In the genomic region with DNA sequence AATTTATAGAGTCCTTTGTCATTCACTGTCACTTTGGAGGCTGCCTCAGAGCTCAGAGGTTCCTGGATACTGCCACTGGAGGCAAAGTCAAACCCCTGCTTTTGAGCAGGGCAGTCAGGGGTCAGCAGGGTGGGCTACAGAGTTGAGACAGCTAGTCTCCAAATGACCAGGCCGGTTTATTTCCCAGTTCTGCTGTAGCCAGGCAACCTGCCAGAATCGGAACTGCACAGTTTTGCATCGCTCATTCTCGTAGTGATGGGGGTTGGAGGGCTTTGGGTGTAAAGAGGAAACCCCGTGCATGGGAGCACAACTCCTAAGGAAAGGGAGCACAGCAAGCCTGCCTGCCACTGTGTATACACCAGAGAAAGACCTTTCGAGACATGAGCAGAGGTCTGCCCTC, we compare ENCODE assay signal across 19 mouse cellular contexts.
A peak's percentile ranks its signal among the peaks of the same experiment; 100 is the strongest.
DNase-seq lines count a peak whose midpoint lies in the region; ATAC-seq and TF ChIP-seq lines count a peak whose summit lies in the region.
"Had no signal": no experiment of that assay in that cellular context is flagged by ENCODE, and none has a peak within 500 bp of the region (broad histone marks: within the 10 kb centered on the region; RNA-seq: fewer than 3 reads in every experiment).

No protein-coding gene starts in this region.

- no peak overlapping the region for H3K9ac ChIP-seq in hindbrain, embryonic 14.5 days
- H3K9ac ChIP-seq in lung, embryonic 14.5 days = no peak overlapping the region
- H3K9ac ChIP-seq: embryonic facial prominence, embryonic 13.5 days; forebrain, embryonic 12.5 days; heart, embryonic 12.5 days had no signal

- peak; percentile 4 for DNase-seq in hindbrain, embryonic 10.5 days (ENCODE audit: low spot score)
- no peak for DNase-seq in hindbrain, embryonic 14.5 days (ENCODE audit: low spot score)
- peak; percentile 5 for DNase-seq in lung, embryonic 14.5 days
- no peak for DNase-seq in lung, adult 2 months
- DNase-seq in embryo, embryonic 9.5 days (ENCODE audit: extremely low spot score) = peak; percentile 9
- no peak for DNase-seq in ovary, postnatal 36 days (ENCODE audit: low spot score)
- DNase-seq: adrenal gland, adult 2 months; adrenal gland, postnatal 36 days; cerebellum, adult 11 months; cerebellum, adult 8-10 months; cerebellum, postnatal 36 days; gastrocnemius, postnatal 10 days; heart, adult 2 months had no signal

- H3K36me3 ChIP-seq in hindbrain, embryonic 10.5 days = no peaks in the 10 kb centered on the region
- no peaks in the 10 kb centered on the region for H3K36me3 ChIP-seq in hindbrain, embryonic 14.5 days (replicated peaks; ENCODE audit: control insufficient read depth, insufficient read depth)
- H3K36me3 ChIP-seq in lung, embryonic 14.5 days (ENCODE audit: insufficient read depth) = no peaks in the 10 kb centered on the region
- H3K36me3 ChIP-seq: embryonic facial prominence, embryonic 13.5 days; forebrain, embryonic 12.5 days; heart, embryonic 12.5 days had no signal

- ATAC-seq in hindbrain, embryonic 14.5 days (ENCODE audit: low FRiP score) = no peak
- no peak for ATAC-seq in lung, embryonic 14.5 days (ENCODE audit: insufficient read depth)
- ATAC-seq: forebrain, embryonic 16.5 days; hindbrain, embryonic 16.5 days; inflammation-experienced regulatory T-cells, adult 6 months had no signal

- no peaks in the 10 kb centered on the region for H3K9me3 ChIP-seq in hindbrain, embryonic 10.5 days
- H3K9me3 ChIP-seq in hindbrain, embryonic 14.5 days (ENCODE audit: control insufficient read depth, low read length) = no peaks in the 10 kb centered on the region
- H3K9me3 ChIP-seq in lung, embryonic 14.5 days (ENCODE audit: low read depth, low read length) = no peaks in the 10 kb centered on the region
- H3K9me3 ChIP-seq: embryonic facial prominence, embryonic 13.5 days; forebrain, embryonic 12.5 days; heart, embryonic 12.5 days had no signal

- H3K4me1 ChIP-seq in hindbrain, embryonic 10.5 days (replicated peaks) = peaks cover 8% of the 10 kb centered on the region
- no peaks in the 10 kb centered on the region for H3K4me1 ChIP-seq in hindbrain, embryonic 14.5 days (replicated peaks; ENCODE audit: control insufficient read depth, insufficient read depth, low read length)
- H3K4me1 ChIP-seq in lung, embryonic 14.5 days (ENCODE audit: insufficient read depth) = no peaks in the 10 kb centered on the region
- no peaks in the 10 kb centered on the region for H3K4me1 ChIP-seq in lung, adult 2 months (ENCODE audit: control insufficient read depth, insufficient read depth, low read length)
- H3K4me1 ChIP-seq: embryonic facial prominence, embryonic 13.5 days; forebrain, embryonic 12.5 days; heart, embryonic 12.5 days had no signal

- H3K27me3 ChIP-seq in hindbrain, embryonic 10.5 days (ENCODE audit: insufficient read depth, poor library complexity, severe bottlenecking) = no peaks in the 10 kb centered on the region
- H3K27me3 ChIP-seq in hindbrain, embryonic 14.5 days (ENCODE audit: control insufficient read depth, insufficient read depth, low read length) = no peaks in the 10 kb centered on the region
- no peaks in the 10 kb centered on the region for H3K27me3 ChIP-seq in lung, embryonic 14.5 days (ENCODE audit: insufficient read depth, low read length)
- H3K27me3 ChIP-seq: embryonic facial prominence, embryonic 13.5 days; forebrain, embryonic 12.5 days had no signal

- no peak overlapping the region for H3K4me3 ChIP-seq in hindbrain, embryonic 10.5 days
- no peak overlapping the region for H3K4me3 ChIP-seq in hindbrain, embryonic 14.5 days (replicated peaks; ENCODE audit: low read length)
- no peak overlapping the region for H3K4me3 ChIP-seq in lung, embryonic 14.5 days (ENCODE audit: low read depth, low read length)
- H3K4me3 ChIP-seq in lung, adult 2 months (replicated peaks; ENCODE audit: extremely low read depth, low read depth, low read length) = no peak overlapping the region
- H3K4me3 ChIP-seq: embryonic facial prominence, embryonic 13.5 days; forebrain, embryonic 12.5 days; heart, adult 2 months; heart, embryonic 12.5 days had no signal

- no peak overlapping the region for H3K4me2 ChIP-seq in hindbrain, embryonic 14.5 days (replicated peaks)
- H3K4me2 ChIP-seq in lung, embryonic 14.5 days = no peak overlapping the region
- H3K4me2 ChIP-seq: embryonic facial prominence, embryonic 13.5 days; forebrain, embryonic 12.5 days; heart, embryonic 12.5 days had no signal

- 46% methylated on average over 6 of the region's 6 CpGs for WGBS in hindbrain, embryonic 10.5 days
- 39% methylated on average over 6 of the region's 6 CpGs for WGBS in hindbrain, embryonic 14.5 days
- 56% methylated on average over 6 of the region's 6 CpGs for WGBS in lung, embryonic 14.5 days
- WGBS in lung, adult 2 months = 62% methylated on average over 6 of the region's 6 CpGs

- no peak for TF ChIP-seq POLR2A in lung, adult 2 months (IDR thresholded peaks at IDR 0.05; ENCODE audit: borderline replicate concordance, extremely low read depth, low read depth, low read length)

- no peak for TF ChIP-seq CTCF in lung, embryonic 14.5 days (IDR thresholded peaks at IDR 0.05; ENCODE audit: low read depth)
- no peak for TF ChIP-seq CTCF in lung, adult 2 months (IDR thresholded peaks at IDR 0.05; ENCODE audit: insufficient read depth, low read length)

- no peak overlapping the region for H3K27ac ChIP-seq in hindbrain, embryonic 10.5 days
- H3K27ac ChIP-seq in hindbrain, embryonic 14.5 days = no peak overlapping the region
- no peak overlapping the region for H3K27ac ChIP-seq in lung, embryonic 14.5 days (ENCODE audit: low read depth)
- H3K27ac ChIP-seq: embryonic facial prominence, embryonic 13.5 days; forebrain, embryonic 12.5 days; heart, adult 2 months had no signal

Comparison
In these comparisons a context has a peak if more than half of its experiments do, and no peak if none do; other contexts are left out.
1. DNase-seq: peak in hindbrain, embryonic 10.5 days (single experiment), lung, embryonic 14.5 days (single experiment) and embryo, embryonic 9.5 days (single experiment); none in hindbrain, embryonic 14.5 days (single experiment), lung, adult 2 months (single experiment) and ovary, postnatal 36 days (single experiment).